Mouse (Mus musculus) Muller cell, postnatal 12 days (primary cell): ENCODE measurements around the gene Cab39.

Source experiments
- DNase-seq: peaks from one replicate; pipeline ENCODE4 v3.0.0-alpha.2; 2015; ENCODE audit errors: inconsistent ontology term

The Cab39 gene

DNA sequence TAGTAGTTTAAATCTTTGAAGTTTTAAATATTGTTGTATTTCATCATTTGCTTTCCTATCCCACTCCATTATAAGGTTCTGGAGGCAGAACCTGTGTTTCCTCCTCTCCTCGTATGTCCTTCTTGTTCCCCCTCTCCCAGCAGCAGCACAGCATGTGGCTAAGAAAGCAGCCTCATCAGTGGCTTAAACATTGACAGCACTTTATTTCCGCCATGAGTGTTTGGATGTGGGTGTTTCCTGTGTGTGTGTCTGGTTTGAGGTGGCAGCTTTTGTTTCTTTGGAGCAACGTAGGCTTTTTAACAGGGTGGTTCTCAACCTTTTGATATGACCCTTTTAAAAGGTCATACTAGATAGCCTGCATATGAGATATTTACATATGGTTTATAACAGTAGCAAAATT lies 52.2 kb downstream of the Cab39 start:
- DNase-seq = no peak

DNA sequence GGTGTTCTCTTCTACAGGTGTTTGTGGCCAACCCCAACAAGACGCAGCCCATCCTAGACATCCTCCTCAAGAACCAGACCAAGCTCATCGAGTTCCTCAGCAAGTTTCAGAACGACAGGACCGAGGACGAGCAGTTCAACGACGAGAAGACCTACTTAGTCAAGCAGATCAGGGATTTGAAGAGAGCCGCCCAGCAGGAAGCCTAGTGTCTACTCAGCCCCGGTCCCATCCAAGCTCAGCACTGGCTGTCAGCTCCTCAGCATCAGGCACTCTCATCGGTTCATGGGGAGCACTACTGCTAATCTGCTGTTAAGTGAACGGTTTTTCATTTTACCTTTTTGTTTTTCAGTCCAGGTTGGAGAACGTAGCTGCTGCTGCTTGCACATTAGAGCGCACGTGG lies 55.8 kb downstream of the Cab39 start:
- DNase-seq = no peak

DNA sequence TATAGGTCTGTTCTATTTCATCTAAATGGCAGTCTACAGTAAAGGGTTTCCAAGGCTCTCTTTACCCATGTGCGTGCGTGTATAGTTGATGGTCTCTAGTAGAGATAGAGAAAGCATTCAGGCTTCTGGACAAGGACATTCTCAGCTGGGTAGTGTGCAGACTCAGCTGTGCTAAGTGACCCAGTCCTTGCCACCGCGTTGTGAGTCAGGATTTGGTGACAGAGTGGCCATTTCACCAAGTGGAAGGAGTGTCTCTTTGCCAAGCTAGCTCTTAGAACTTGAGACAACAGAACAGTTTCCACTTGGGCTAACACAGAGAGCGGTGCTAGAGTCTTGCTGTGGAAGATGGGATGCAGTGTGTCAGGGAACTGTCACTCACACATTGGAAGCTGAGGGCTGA lies 57.6 kb downstream of the Cab39 start:
- DNase-seq = no peak

DNA sequence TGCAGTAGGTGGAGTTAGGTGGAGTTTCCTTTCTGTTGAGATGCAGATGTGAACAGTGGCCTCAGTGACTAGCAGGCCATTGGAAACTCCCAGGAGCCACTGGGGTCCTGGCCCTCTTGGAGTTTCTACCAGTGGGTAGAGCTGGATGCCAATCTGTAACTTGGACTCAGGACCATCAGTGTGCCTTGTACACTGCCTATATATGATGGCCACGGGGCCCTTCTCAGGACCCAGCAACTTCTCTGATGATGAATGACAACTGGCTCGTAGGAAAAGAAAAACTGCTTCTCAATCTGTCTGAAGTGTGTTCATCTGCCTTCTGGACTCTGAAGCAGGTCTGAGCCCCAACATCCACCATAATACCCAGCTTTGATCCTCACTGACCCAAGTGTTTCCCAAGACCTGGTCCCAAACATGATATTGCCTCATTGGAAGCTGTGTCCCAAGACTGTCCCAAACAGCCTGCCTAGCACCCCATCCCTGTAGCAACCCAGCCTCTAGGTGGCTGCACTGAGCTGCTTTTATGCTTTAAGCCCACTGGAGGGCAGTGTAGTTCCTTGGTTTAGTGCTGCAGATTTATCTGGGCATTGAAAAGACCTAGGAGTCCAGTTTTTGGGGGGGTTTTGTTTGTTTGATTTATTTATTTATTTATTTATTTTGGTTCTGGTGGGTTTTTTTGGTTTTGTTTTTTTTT lies 59.9 kb downstream of the Cab39 start:
- DNase-seq = peak; percentile 51

DNA sequence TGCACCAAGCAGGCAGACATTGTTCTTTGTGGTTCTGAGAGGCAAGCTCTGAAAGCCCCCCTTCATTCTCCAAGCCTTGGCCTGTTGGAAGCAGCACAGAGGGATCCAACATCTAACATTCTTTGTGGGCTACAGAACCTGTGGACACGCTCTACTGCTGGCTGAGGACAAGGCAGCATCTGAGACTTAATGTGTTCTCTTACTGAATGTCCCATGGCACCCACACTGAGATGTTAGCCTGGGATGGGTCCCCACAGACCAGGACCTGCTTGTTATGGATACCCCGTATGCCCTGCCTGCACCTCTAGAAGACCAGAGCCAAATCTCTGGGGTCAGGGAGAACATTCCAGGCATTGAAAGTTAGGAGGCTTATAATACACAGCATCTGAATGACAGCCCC lies 60.6 kb downstream of the Cab39 start:
- no peak for DNase-seq

DNA sequence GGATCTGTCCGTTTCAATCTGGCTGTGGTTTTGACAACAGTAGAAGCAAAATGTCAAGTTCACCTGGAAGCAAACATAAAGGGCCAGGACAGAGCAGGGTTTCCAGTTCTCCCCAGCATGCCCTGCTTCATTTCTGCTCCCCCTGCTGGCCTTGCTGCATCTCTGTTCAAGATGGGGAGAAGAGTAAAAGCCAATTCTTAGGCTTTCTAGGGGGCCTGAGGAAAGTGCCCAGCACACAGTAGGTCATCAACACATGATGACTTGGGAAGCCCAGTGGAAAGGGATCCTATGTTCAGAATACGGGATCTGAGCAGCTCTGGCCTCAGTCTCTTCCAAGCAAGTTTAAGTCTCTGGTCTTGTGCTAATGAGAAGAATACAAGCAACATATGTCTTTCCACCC lies 61.2 kb downstream of the Cab39 start:
- no peak for DNase-seq

DNA sequence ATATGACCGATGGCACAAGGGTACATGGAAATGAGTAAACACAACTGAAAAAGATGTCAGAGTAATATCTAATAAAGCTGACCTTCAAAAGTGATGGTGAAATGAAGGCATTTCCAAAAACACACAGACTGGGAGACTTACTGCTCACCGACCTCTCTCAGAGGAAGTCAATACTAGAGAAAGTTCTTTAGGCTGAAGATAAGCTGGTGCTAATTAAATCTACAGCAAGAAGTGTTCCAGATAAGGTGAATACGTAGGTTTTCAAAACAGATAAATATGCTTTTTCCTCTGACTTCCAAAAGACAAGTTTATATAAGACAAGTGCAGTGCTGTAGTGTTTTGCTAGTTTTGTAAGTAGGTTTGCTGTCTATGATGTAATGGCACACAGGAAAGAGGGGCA lies 63.0 kb downstream of the Cab39 start:
- no peak for DNase-seq

DNA sequence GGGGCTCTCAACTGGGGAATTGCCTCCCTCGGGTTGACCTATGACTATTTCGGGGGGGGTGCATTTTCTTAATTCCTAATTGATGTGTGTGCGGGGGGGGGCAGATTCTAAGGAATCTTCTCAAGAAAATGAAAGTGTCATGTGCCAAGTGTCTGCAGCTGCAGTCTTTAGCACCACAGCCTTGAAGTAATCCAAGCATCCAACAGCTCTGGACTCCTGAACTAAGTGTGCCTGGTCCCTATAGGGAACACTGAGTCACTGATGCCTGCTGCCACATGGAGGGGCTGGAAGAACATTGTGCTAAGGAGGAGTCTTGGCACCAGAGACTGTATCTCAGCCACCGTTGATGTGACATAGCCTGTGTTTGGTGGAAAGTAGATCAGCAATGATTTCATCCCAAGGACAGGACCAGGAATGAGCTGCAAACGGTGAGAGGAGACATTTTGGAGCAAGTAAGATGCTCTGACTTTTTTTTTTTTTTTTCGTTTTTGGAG lies 64.1 kb downstream of the Cab39 start:
- DNase-seq = no peak

DNA sequence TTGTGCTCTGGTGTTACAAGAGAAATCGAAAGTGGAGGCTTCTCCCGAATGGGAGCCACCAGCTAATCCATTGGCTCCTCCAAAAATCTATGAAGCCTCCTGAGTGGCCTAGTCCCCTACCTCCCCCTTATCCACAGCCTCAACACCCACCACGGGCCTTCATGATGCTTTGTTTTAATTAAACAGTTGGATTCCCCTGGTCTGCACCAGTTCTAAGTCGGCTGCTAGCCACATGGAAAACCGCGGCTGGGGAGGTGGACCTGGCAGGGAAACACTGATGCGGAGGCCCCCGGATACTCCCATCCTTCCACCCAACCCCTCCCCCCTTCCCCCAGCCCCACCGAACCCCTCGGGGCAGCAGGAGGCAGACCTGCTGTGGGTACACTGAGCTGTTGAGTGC lies 71.1 kb downstream of the Cab39 start:
- no peak for DNase-seq

DNA sequence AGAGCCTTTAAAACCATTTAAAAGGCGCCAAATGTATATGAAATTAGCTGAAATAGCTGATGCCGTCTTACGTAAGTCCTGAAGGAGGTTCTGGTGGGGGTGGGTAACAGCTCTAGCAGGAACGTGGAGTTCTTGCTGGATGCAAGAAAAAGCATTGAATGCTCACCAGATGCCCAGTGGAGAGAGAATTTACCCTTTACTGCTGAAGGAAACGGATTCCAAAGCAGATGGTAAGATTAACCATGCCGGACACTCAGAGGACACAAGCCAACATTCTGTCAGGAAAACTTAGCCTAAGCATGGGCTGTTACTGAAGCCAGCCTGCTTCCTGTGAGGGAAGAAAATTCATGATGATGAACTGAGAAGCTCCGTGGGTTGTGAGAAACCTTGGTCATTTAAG lies 76.8 kb downstream of the Cab39 start:
- no peak for DNase-seq

DNA sequence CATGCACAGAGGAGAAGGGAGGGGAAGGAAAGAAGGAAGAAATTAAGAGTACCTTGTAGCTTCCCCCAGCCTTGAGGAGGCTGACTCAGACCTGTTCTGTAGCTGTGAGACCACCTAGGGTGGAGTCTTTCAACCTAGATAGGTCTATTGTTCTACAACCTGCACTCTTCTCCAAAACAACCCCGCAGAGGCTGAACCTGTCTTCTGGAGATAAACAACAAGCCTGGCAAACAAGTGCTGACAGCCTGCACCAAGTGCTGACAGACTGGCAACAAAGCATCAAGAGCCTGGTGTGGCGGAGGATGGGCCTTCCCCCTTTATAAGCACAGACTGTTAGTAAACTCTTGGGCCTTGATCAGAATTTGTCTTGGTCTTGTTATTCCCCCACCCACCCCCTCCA lies 77.3 kb downstream of the Cab39 start:
- DNase-seq = no peak

DNA sequence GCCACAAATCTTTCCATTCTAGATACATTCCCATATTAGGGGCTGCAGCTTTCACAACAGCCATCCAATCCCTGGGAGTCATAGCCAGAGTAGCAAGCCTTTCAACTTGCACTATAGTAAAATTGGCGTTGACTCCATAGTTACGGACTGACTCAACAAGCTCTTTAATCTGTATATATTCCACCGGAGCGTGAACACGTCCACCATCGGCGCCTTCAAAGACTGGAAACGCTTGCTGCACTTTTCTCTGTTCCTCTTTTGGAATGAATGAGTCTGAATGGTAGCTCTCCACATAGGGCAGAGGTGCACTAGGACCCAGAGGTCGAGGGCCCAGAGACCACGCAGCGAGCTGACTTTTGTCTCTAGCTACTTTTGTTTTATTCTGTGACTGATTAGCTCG lies 88.8 kb downstream of the Cab39 start:
- DNase-seq = no peak

DNA sequence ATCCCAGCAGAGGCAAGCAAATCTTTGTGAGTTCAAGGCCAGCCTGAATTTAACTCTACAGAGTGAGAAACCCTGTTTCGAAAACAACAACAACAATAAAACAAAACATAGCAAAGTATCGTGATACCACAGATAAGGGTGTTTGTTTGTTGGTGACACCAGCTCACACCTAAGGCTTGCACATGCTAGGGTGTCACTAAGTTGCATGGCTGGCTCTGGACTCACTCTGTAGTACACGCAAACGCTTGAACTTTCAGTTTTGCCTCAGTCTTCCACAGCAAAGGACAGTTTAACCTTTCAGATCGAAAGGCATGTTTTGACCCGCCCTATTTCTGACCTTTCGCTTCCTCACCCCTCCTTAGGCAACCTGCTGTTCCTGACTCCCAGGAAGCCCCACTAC lies 94.0 kb downstream of the Cab39 start:
- DNase-seq = no peak

DNA sequence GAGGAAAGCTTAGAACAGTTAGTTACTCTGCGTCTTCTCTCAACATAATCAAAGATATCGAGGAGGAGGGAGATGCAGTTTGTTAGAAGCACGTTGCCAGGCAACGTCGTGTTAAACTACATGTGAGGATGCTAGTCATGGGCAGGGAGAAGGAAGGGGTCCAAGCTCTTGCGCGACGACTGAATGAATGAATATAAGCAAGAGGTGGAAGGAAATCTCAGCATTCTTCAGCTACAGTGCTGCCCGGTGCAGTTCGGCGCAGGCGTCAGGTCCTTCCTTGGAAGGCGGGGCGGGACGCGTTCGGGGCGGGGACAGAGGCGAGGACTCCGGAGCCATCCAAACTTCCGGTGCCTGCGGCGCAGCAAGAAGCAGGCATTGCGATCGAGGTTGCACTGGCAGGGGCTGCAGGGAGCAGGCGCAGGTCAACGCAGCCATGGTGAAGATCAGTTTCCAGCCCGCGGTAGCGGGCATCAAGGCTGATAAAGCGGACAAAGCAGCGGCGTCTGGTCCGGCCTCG lies 101.0 kb downstream of the Cab39 start, which contains the start of gene Itm2c:
Gene Itm2c, plus strand, starts transcription at position 51 of the 517 bp plus-strand sequence.
- peak; percentile 89 for DNase-seq

DNA sequence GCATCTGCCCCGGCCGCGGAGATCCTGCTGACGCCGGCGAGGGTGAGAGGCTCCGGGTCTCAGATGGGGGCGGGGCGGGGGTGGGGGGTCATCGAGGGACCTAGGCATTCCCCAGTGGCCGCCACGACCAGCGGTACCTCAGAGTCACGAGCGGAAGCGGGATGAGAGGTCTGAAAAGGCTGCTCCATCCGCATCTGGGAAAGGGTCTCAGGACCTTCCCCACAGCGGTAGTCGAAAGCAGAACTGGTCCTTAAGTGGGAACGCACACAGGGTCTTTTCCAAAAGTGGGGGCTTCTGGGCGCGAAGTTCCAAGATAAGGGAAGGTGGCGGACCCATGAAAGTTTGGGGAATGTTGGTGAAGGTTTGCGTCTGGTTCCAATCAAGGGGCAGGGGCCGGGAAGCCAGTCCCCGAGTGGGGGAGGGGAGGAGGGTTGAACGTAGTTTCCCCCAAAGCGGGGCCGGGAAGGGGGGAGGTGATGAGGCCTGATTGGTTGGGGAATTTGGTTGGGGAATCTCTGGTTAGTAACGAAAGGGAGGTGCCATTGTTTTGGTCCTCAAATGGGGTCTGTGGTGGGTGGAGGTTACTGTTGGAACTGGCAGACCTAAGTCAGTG lies 101.6 kb downstream of the Cab39 start:
- DNase-seq = peak; percentile 81

DNA sequence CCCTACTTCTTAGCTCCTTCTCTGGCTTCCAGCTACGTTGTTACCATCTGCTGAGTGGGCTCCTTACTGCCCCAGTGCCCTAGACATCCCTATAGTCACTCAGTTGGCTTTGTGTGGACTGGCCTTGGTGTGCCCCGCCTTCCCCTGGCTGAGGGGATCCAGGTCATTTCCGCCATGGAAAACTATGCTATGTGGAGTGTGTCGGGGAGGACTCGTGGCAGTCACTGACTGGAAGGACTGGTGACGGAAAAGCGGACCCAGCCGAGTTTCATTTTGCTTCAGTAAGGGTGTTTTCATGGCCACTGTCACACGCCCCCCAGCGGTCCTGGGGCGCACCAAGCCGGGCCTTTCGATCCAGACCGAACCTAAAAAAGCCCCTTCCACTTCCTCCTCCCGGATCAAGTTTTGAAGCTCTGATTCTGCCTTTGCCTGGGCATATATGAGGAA lies 102.2 kb downstream of the Cab39 start:
- DNase-seq = peak; percentile 83

DNA sequence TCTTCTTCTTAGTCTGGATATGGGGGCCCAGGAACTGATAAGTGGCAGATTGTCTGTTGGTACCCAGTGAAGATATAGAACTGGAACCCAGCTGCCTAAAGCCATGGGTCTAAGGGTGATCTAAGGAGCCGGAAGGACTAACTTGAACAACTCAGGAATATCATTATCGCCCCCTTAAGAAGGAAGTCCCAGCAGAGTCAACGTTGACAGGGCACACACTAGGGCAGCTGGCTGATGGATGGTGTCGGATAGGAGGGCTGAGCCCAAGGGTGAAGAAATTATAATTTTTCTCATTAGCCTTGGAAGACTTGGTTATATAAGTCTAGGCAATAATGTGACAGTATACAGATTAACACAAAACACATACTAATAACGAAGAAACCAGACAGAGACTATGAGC lies 102.9 kb downstream of the Cab39 start:
- no peak for DNase-seq

DNA sequence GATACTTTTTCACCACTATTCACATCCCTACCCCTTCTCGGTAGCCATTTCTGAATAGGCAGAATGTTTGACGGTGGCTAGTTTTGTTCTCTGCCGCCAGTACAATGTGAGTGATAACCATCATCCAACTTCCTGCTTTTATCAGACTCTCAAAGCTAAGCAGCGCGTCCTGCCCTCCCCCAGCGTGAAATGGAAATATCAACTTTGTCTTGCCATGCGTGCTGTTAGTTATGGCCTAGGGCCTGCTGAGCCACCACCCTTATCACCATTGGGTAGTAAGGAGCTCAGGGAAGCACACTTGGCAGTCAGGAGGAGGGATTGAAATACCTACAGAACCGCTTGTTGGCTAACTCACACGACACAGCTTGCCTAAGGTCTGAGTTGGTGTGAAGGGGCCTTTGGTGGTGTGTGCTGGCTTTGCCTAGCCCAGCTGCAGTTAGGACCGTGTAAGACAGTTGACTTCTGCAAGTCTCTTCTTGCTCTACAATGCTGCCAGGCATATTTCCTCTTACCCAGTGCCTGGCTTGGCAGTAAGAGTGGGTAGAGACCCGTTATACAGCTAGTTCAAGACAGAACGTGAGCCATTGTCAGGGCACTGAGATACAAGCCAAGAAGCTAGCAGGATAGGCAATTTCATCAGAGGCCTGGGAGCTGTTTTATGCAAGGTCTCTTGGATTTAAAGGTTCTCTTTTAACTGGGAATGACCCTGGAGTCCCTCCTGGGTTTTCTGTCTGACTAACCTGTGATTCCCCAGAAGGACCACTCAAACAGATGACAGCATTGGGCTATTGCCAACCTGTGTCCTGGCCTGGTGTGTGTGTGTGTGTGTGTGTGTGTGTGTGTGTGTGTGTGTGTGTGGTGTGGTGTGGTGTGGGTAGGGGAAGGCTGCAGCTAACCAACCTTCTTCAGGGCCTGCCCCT lies 103.8 kb downstream of the Cab39 start:
- DNase-seq = no peak

DNA sequence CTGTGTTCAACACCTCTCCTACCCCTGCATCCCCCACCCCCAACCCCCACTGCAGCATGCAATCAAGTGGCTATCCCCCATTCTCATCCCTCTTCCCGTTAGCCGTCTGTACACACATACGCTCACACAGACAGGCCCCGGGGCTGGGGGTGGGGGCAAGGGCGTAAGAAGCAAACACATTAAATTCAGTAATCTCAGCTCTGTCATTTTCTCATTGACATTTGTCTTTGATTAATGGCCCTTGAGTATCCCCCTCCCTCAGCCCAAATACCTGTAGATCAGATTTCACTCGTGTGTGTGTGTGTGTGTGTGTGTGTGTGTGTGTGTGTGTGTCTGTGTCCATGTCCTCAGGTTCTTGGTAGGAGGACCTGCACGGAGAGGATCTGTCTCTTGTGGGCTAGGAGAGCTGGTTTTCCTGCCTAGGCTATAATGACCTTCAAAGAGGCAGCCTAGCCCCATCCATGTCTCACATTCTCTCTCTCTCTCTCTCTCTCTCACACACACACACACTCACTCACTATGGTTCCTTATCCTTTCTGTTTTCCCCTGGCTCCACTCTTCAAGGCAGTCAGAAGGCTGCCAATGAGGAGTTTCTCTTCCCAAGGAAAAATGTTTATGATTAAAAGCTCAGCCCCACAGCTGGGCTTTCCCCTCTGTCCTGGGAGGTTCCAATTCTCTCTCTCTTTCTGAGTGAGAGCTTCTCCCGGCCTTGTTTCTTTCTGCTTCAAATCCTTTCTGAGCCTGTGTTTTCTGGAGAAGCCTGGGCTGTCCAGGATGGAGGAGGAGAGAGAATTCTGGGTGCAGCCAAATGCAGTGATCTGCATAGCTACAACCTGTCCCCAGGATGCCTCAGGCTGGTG lies 104.9 kb downstream of the Cab39 start:
- no peak for DNase-seq

DNA sequence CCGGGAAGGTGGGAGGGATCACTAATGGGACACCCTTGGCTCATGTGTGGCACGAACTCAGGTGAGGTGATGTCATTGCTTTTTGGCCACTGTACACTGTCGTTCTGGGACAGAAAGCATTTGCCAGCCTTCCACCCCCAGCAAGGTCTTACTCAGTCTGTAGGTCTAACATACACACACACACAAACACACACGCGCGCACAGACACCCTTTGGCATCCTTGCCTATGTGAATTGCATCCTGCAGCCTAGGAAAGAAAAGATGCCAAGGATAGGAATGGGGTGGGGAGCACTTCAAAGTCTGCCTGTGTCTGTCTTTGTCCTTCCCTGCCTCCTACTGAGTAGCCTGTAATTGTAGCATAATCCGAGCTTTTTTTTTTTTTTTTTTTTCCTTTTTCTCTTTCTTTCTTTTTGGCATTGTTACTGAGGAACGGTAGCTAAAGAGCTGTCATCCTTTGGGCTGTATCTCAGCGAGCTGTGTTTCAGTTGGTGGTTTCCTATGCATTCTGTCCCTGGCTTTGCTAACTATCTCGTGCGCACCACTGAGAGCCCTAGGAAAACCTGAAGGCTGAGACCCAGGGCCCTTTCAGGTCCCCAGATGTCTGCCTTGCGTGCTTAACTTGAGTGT lies 105.6 kb downstream of the Cab39 start:
- DNase-seq = no peak

DNA sequence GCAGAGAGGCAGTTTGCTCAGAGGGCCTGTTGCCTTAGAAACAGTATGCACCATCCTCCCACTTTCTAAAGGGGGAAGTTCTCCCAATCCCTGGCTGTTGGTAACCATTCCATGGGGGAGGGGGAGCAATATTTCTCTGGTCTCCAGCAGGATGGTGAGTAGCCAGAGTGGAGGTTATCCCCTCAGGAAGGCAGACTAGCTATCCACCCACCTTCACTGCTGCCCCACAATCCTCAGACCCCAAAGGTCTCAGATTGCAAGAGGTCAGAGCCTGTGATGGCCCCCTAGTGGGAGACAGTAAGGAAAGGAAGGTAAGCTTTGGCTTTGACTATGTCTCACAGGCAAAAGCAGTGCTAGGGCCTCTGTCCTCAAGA lies 106.1 kb downstream of the Cab39 start:
- no peak for DNase-seq
